Mouse (Mus musculus): ENCODE results near the gene Trabd. TPM values are rescaled to one million over a fixed set of nuclear protein-coding genes. Genes with fewer than 3 reads are reported as not detected.

The Trabd gene
- polyA plus RNA-seq, 1 experiment, result 68.2 TPM

DNA sequence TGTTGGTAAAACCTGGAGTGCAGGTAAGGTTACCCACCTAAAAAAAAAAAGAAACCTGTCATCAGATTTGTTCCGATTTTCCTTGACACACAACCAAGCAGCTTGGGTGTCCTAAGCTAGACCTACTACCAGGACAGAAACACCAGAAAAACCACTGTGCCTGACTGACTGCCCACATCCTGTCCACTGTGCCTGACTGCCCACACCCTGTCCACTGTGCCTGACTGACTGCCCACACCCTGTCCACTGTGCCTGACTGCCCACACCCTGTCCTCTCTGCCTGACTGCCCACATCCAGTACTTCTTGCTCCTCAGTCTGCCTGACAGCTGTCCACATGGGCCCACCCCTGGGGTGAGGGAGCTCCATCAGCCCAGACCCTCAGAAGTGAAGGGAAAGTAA lies 32.1 kb downstream of the Trabd start:
- TF ChIP-seq TCF3 (IDR thresholded peaks at IDR 0.05; ENCODE audit: insufficient read length, low read depth) (no peak), POLR2AphosphoS2 (IDR thresholded peaks at IDR 0.05; ENCODE audit: insufficient read length, low read depth) (peak; percentile 41), MYOD1 (IDR thresholded peaks at IDR 0.05; ENCODE audit: control insufficient read depth in 1 of 3, insufficient read length in 2 of 3, low read depth in 2 of 3) (peak in 2 of 3 experiments; percentile 37 to 47), MYOG (IDR thresholded peaks at IDR 0.05; ENCODE audit: control insufficient read depth in 1 of 3, insufficient read depth in 1 of 3, insufficient read length in 2 of 3, low read depth in 2 of 3) (peak in 1 of 3 experiments; percentile 48), E2F4 (IDR thresholded peaks at IDR 0.05; ENCODE audit: insufficient read depth) (no peak)
- no peak overlapping the region for H3ac ChIP-seq (ENCODE audit: control insufficient read depth, insufficient read length)
- H3K4me3 ChIP-seq, result no peak overlapping the region
- no peaks in the 10 kb centered on the region for H3K79me2 ChIP-seq (ENCODE audit: control insufficient read depth, insufficient read depth)
- H3K4me2 ChIP-seq (ENCODE audit: low read depth), result peak overlapping the region; percentile 10
- no peaks in the 10 kb centered on the region for H3K27me3 ChIP-seq (ENCODE audit: control insufficient read depth, insufficient read depth, insufficient read length)
- H3K36me3 ChIP-seq (ENCODE audit: control insufficient read depth, insufficient read depth), result peaks cover 39% of the 10 kb centered on the region

- H3K4me3 ChIP-seq, result no peak overlapping the region
- H3ac ChIP-seq (ENCODE audit: control insufficient read depth, insufficient read length), result no peak overlapping the region
- H3K36me3 ChIP-seq (ENCODE audit: control insufficient read depth, insufficient read depth), result peaks cover 45% of the 10 kb centered on the region
- no peaks in the 10 kb centered on the region for H3K27me3 ChIP-seq (ENCODE audit: control insufficient read depth, insufficient read depth, insufficient read length)
- H3K79me2 ChIP-seq (ENCODE audit: control insufficient read depth, insufficient read depth), result no peaks in the 10 kb centered on the region
- peak overlapping the region; percentile 22 for H3K4me2 ChIP-seq (ENCODE audit: low read depth)
- no peak for TF ChIP-seq MYOG (IDR thresholded peaks at IDR 0.05; ENCODE audit: control insufficient read depth in 1 of 3, insufficient read depth in 1 of 3, insufficient read length in 2 of 3, low read depth in 2 of 3)
- TF ChIP-seq SRF (IDR thresholded peaks at IDR 0.05; ENCODE audit: control insufficient read depth, insufficient read length, low read depth), result peak; percentile 13
- TF ChIP-seq POLR2AphosphoS2 (IDR thresholded peaks at IDR 0.05; ENCODE audit: insufficient read length, low read depth), result peak; percentile 14
Observed at GRCm38 (mm10) chr15:89110147-89110546, 35.2 kb downstream of the Trabd start.

GRCm38 (mm10) chr15:89118007-89118406 lies 43.1 kb downstream of the Trabd start:
- H3ac ChIP-seq (ENCODE audit: control insufficient read depth, insufficient read length), result no peak overlapping the region
- peaks cover 46% of the 10 kb centered on the region for H3K36me3 ChIP-seq (ENCODE audit: control insufficient read depth, insufficient read depth)
- TF ChIP-seq CEBPB (IDR thresholded peaks at IDR 0.05; ENCODE audit: insufficient read depth, poor library complexity, severe bottlenecking) (no peak), MYOG (IDR thresholded peaks at IDR 0.05; ENCODE audit: control insufficient read depth in 1 of 3, insufficient read depth in 1 of 3, insufficient read length in 2 of 3, low read depth in 2 of 3) (no peak), SRF (IDR thresholded peaks at IDR 0.05; ENCODE audit: control insufficient read depth, insufficient read length, low read depth) (no peak), REST (IDR thresholded peaks at IDR 0.05; ENCODE audit: insufficient read depth, insufficient read length) (no peak), E2F4 (IDR thresholded peaks at IDR 0.05; ENCODE audit: insufficient read depth) (no peak), POLR2AphosphoS2 (IDR thresholded peaks at IDR 0.05; ENCODE audit: insufficient read length, low read depth) (no peak), TCF12 (IDR thresholded peaks at IDR 0.05; ENCODE audit: insufficient read depth, poor library complexity, severe bottlenecking) (no peak), MAX (IDR thresholded peaks at IDR 0.05; ENCODE audit: low read depth) (no peak), MYOD1 (IDR thresholded peaks at IDR 0.05; ENCODE audit: control insufficient read depth in 1 of 3, insufficient read length in 2 of 3, low read depth in 2 of 3) (no peak), USF1 (IDR thresholded peaks at IDR 0.05; ENCODE audit: low read depth) (no peak), POLR2A (IDR thresholded peaks at IDR 0.05; ENCODE audit: insufficient read length, low read depth) (no peak), TCF3 (IDR thresholded peaks at IDR 0.05; ENCODE audit: insufficient read length, low read depth) (no peak)
- H3K4me2 ChIP-seq (ENCODE audit: low read depth), result no peak overlapping the region
- no peaks in the 10 kb centered on the region for H3K27me3 ChIP-seq (ENCODE audit: control insufficient read depth, insufficient read depth, insufficient read length)
- H3K4me3 ChIP-seq, result no peak overlapping the region
- H3K79me2 ChIP-seq (ENCODE audit: control insufficient read depth, insufficient read depth), result peaks cover 50% of the 10 kb centered on the region

- H3K27me3 ChIP-seq (ENCODE audit: control insufficient read depth, insufficient read depth, insufficient read length), result no peaks in the 10 kb centered on the region
- H3K79me2 ChIP-seq (ENCODE audit: control insufficient read depth, insufficient read depth), result peaks cover 45% of the 10 kb centered on the region
- TF ChIP-seq POLR2A (IDR thresholded peaks at IDR 0.05; ENCODE audit: insufficient read length, low read depth), result peak; percentile 94
- no peak for TF ChIP-seq REST (IDR thresholded peaks at IDR 0.05; ENCODE audit: insufficient read depth, insufficient read length)
- peak; percentile 91 for TF ChIP-seq E2F4 (IDR thresholded peaks at IDR 0.05; ENCODE audit: insufficient read depth)
- peak; percentile 96 for TF ChIP-seq POLR2AphosphoS2 (IDR thresholded peaks at IDR 0.05; ENCODE audit: insufficient read length, low read depth)
- TF ChIP-seq MYOD1 (IDR thresholded peaks at IDR 0.05; ENCODE audit: control insufficient read depth in 1 of 3, insufficient read length in 2 of 3, low read depth in 2 of 3), result no peak
- TF ChIP-seq MYOG (IDR thresholded peaks at IDR 0.05; ENCODE audit: control insufficient read depth in 1 of 3, insufficient read depth in 1 of 3, insufficient read length in 2 of 3, low read depth in 2 of 3), result peak in 1 of 3 experiments; percentile 45
- peak; percentile 96 for TF ChIP-seq SRF (IDR thresholded peaks at IDR 0.05; ENCODE audit: control insufficient read depth, insufficient read length, low read depth)
- peaks cover 22% of the 10 kb centered on the region for H3K36me3 ChIP-seq (ENCODE audit: control insufficient read depth, insufficient read depth)
- H3K4me3 ChIP-seq, result peak within 1 kb of the TSS; percentile 91
- peak within 1 kb of the TSS; percentile 97 for H3K4me2 ChIP-seq (ENCODE audit: low read depth)
- peak within 1 kb of the TSS; percentile 51 for H3ac ChIP-seq (ENCODE audit: control insufficient read depth, insufficient read length)
Observed at GRCm38 (mm10) chr15:89122649-89123366, 47.9 kb downstream of the Trabd start, which contains the start of gene Tubgcp6. TSS of gene Tubgcp6 (minus strand) at chr15:89123112.

GRCm38 (mm10) chr15:89123595-89123994 lies 48.7 kb downstream of the Trabd start:
- Histone ChIP-seq H3K79me2 (ENCODE audit: control insufficient read depth, insufficient read depth) (peaks cover 38% of the 10 kb centered on the region), H3K4me2 (ENCODE audit: low read depth) (peak overlapping the region; percentile 73), H3K4me3 (peak overlapping the region; percentile 91), H3K27me3 (ENCODE audit: control insufficient read depth, insufficient read depth, insufficient read length) (no peaks in the 10 kb centered on the region), H3K36me3 (ENCODE audit: control insufficient read depth, insufficient read depth) (peaks cover 18% of the 10 kb centered on the region), H3ac (ENCODE audit: control insufficient read depth, insufficient read length) (no peak overlapping the region)
- TF ChIP-seq USF1 (IDR thresholded peaks at IDR 0.05; ENCODE audit: low read depth) (no peak), SRF (IDR thresholded peaks at IDR 0.05; ENCODE audit: control insufficient read depth, insufficient read length, low read depth) (no peak)

All from myocyte (in vitro differentiated cells).